Mouse (Mus musculus): ENCODE measurements around the gene Mrps7. TPM values are rescaled to one million over a fixed set of nuclear protein-coding genes. Genes with fewer than 3 reads are reported as not detected.

The Mrps7 gene
- total and polyA plus RNA-seq, 3 experiments, result 106 to 199 (median 157) TPM

DNA sequence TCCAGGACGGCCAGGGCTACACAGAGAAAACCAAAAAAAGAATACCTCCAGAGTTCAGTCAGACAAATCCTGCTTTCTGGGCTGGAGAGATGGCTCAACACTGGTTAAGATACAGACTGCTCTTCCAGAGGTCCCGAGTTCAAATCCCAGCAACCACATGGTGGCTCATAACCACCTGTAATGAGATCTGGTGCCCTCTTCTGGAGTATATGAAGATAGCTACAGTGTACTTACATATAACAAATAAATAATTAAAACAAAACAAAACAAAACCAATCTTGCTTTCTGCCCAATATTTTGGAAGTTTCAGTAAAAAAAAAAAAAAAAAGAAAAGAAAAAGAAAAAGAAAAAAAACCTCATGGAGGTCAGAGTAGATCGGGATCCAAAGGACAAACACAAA lies 8.5 kb upstream of the Mrps7 start:
- Histone ChIP-seq H3K4me1 (ENCODE audit: control insufficient read depth in 1 of 2, insufficient read depth in 2 of 2, low read length in 2 of 2) (peaks cover 0 to 8% of the 10 kb centered on the region in 2 experiments; a peak in 2 of 4 replicates), H3K27ac (ENCODE audit: control insufficient read depth, low read depth, low read length) (no peak overlapping the region), H3K27me3 (ENCODE audit: control insufficient read depth in 1 of 2, insufficient read depth in 2 of 2, low read length in 2 of 2) (no peaks in the 10 kb centered on the region), H3K9me3 (replicated peaks; ENCODE audit: insufficient read depth, low read length) (no peaks in the 10 kb centered on the region), H3K4me3 (ENCODE audit: control insufficient read depth in 1 of 2, insufficient read depth in 1 of 2, low read depth in 2 of 2, low read length in 2 of 2) (no peak overlapping the region), H3K79me2 (ENCODE audit: control insufficient read depth, insufficient read depth, low read length, poor library complexity) (peaks cover 29% of the 10 kb centered on the region), H3K36me3 (ENCODE audit: control insufficient read depth in 1 of 2, insufficient read depth in 2 of 2, low read length in 2 of 2) (peaks cover 10 to 25% of the 10 kb centered on the region in 2 experiments), H3K9ac (ENCODE audit: control insufficient read depth, low read depth, low read length, poor library complexity, severe bottlenecking) (no peak overlapping the region)
- DNase-seq (ENCODE audit: low read depth, low spot score), result peak; percentile 65
- peak; percentile 43; the same call in 1 of the 2 replicates for TF ChIP-seq SMC3 (IDR thresholded peaks at IDR 0.05; ENCODE audit: low read depth, low read length)
- TF ChIP-seq CHD1 (IDR thresholded peaks at IDR 0.05; ENCODE audit: low read depth, low read length), result no peak
- TF ChIP-seq E2F4 (IDR thresholded peaks at IDR 0.05; ENCODE audit: borderline replicate concordance, low read depth, low read length), result no peak
- peak in 2 of 3 experiments; percentile 25 to 65; a peak in 3 of 6 replicates for TF ChIP-seq CTCF (IDR thresholded peaks at IDR 0.05 in 2 of 3, conservative IDR thresholded peaks at IDR 0.05 in 1 of 3; ENCODE audit: control insufficient read depth in 1 of 3, insufficient read depth in 1 of 3, low read depth in 2 of 3, low read length in 3 of 3, poor library complexity in 1 of 3, severe bottlenecking in 1 of 3)
- TF ChIP-seq UBTF (IDR thresholded peaks at IDR 0.05; ENCODE audit: borderline replicate concordance, insufficient read depth, low read depth, low read length), result no peak
- TF ChIP-seq NRF1 (IDR thresholded peaks at IDR 0.05; ENCODE audit: insufficient read depth, low read depth, low read length, poor library complexity, severe bottlenecking), result no peak
- TF ChIP-seq ZMIZ1 (IDR thresholded peaks at IDR 0.05; ENCODE audit: low read depth, low read length), result no peak
- TF ChIP-seq MYC (IDR thresholded peaks at IDR 0.05; ENCODE audit: low read depth, low read length), result no peak
- no peak for TF ChIP-seq MAX (IDR thresholded peaks at IDR 0.05; ENCODE audit: low read length)
- TF ChIP-seq ZKSCAN1 (IDR thresholded peaks at IDR 0.05; ENCODE audit: low read depth, low read length), result no peak
- TF ChIP-seq KAT2A (conservative IDR thresholded peaks at IDR 0.05; ENCODE audit: low read depth, low read length), result no peak
- TF ChIP-seq GATA1 (IDR thresholded peaks at IDR 0.05; ENCODE audit: low read depth, low read length), result no peak
- no peak for TF ChIP-seq SIN3A (IDR thresholded peaks at IDR 0.05; ENCODE audit: low read length)
- TF ChIP-seq EP300 (IDR thresholded peaks at IDR 0.05; ENCODE audit: low read depth in 1 of 2, low read length in 2 of 2), result no peak

DNA sequence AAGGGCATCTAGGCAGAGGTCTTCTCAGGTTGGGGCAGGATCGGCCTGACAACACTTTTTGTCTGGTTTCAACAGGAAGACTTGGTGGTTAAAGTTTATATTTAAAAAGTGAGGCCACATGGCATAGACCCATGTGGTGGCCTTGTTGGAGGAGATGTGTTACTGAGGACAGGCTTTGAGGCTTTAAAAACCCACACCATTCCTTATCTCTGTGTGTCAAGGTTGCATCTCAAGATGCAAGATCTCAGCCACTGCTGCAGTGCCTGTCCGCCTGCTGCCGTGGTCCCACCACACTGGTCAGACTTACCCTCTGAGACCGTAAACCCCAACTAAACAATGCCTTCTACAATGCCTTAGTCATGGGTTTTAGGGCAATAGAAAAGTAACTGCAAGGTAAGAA lies 5.4 kb upstream of the Mrps7 start:
- H3K9me3 ChIP-seq (replicated peaks; ENCODE audit: insufficient read depth, low read length), result no peaks in the 10 kb centered on the region
- peaks cover 58% of the 10 kb centered on the region for H3K79me2 ChIP-seq (ENCODE audit: control insufficient read depth, insufficient read depth, low read length, poor library complexity)
- H3K36me3 ChIP-seq (ENCODE audit: control insufficient read depth in 1 of 2, insufficient read depth in 2 of 2, low read length in 2 of 2), result peaks cover 19 to 29% of the 10 kb centered on the region in 2 experiments
- H3K27me3 ChIP-seq (ENCODE audit: control insufficient read depth in 1 of 2, insufficient read depth in 2 of 2, low read length in 2 of 2), result no peaks in the 10 kb centered on the region
- no peak overlapping the region for H3K9ac ChIP-seq (ENCODE audit: control insufficient read depth, low read depth, low read length, poor library complexity, severe bottlenecking)
- no peak overlapping the region for H3K27ac ChIP-seq (ENCODE audit: control insufficient read depth, low read depth, low read length)
- TF ChIP-seq MXI1 (IDR thresholded peaks at IDR 0.05; ENCODE audit: low read depth, low read length), result peak; percentile 75; the same call in 1 of the 2 replicates
- TF ChIP-seq ETS1 (IDR thresholded peaks at IDR 0.05; ENCODE audit: low read depth, low read length), result no peak
- TF ChIP-seq MYC (IDR thresholded peaks at IDR 0.05; ENCODE audit: low read depth, low read length), result no peak
- peak; percentile 21; the same call in 1 of the 2 replicates for TF ChIP-seq SIN3A (IDR thresholded peaks at IDR 0.05; ENCODE audit: low read length)
- TF ChIP-seq SMC3 (IDR thresholded peaks at IDR 0.05; ENCODE audit: low read depth, low read length), result no peak
- no peak for TF ChIP-seq TBP (IDR thresholded peaks at IDR 0.05; ENCODE audit: low read depth, low read length)
- TF ChIP-seq JUND (IDR thresholded peaks at IDR 0.05; ENCODE audit: low read depth, low read length), result no peak
- no peak for TF ChIP-seq TAL1 (IDR thresholded peaks at IDR 0.05; ENCODE audit: low read length)
- TF ChIP-seq EP300 (IDR thresholded peaks at IDR 0.05; ENCODE audit: low read depth in 1 of 2, low read length in 2 of 2), result no peak
- no peak for TF ChIP-seq MAFK (IDR thresholded peaks at IDR 0.05; ENCODE audit: borderline replicate concordance, low read depth, low read length)
- 0 out of 2 replicates have a peak, but pooled peaks have one; percentile 6 for TF ChIP-seq TCF12 (IDR thresholded peaks at IDR 0.05; ENCODE audit: low read depth, low read length)
- no peak for TF ChIP-seq CHD1 (IDR thresholded peaks at IDR 0.05; ENCODE audit: low read depth, low read length)
- no peak for TF ChIP-seq CHD2 (IDR thresholded peaks at IDR 0.05; ENCODE audit: low read length)
- peak; percentile 86 for TF ChIP-seq ZNF384 (IDR thresholded peaks at IDR 0.05; ENCODE audit: low read depth, low read length)
- TF ChIP-seq MAX (IDR thresholded peaks at IDR 0.05; ENCODE audit: low read length), result no peak
- TF ChIP-seq POLR2AphosphoS5 (IDR thresholded peaks at IDR 0.05; ENCODE audit: borderline replicate concordance, low read depth, low read length), result no peak
- no peak for TF ChIP-seq E2F4 (IDR thresholded peaks at IDR 0.05; ENCODE audit: borderline replicate concordance, low read depth, low read length)
- TF ChIP-seq POLR2AphosphoS2 (IDR thresholded peaks at IDR 0.05; ENCODE audit: low read length), result 0 out of 2 replicates have a peak, but pooled peaks have one; percentile 12
- no peak for TF ChIP-seq GABPA (IDR thresholded peaks at IDR 0.05; ENCODE audit: low read depth, low read length)
- DNase-seq (ENCODE audit: low read depth, low spot score), result no peak
- H3K4me1 ChIP-seq (ENCODE audit: control insufficient read depth in 1 of 2, insufficient read depth in 2 of 2, low read length in 2 of 2), result peaks cover 7 to 32% of the 10 kb centered on the region in 2 experiments
- no peak overlapping the region for H3K4me3 ChIP-seq (ENCODE audit: control insufficient read depth in 1 of 2, insufficient read depth in 1 of 2, low read depth in 2 of 2, low read length in 2 of 2)

Data from MEL (cell line).